Mouse (Mus musculus) midbrain, embryonic 12.5 days (tissue): ENCODE measurements around the gene Megf8. TPM values are rescaled to one million over a fixed set of nuclear protein-coding genes. Genes with fewer than 3 reads are reported as not detected.
A peak's percentile ranks its signal among the peaks of the same experiment; 100 is the strongest.
"Not testable (repeated sequence)": the region's sequence is repeated elsewhere in the genome, so short reads cannot be mapped to it uniquely, and the experiment has no call there.

Experiments used
- ATAC-seq: fragments of 200-750 bp; cut with Nextera tagmentation; 2 replicates; pipeline ENCODE4 v1.8.0; 2017; ENCODE audit warnings: low read depth, moderate TSS enrichment, moderate library complexity; ENCODE audit not compliant: low FRiP score
- H3K27ac ChIP-seq: fragments of 300-500 bp; sonication (generic); replicated peaks from 2 replicates; pipeline ENCODE4 v1.5.1; 2016; ENCODE audit warnings: mild to moderate bottlenecking
- H3K27me3 ChIP-seq: fragments of 300-500 bp; sonication (generic); 2 replicates; pipeline ENCODE4 v1.6.1; 2016; ENCODE audit warnings: mild to moderate bottlenecking
- H3K36me3 ChIP-seq: fragments of 300-500 bp; sonication (generic); 2 replicates; pipeline ENCODE4 v1.6.1; 2016
- H3K4me1 ChIP-seq: fragments of 300-500 bp; sonication (generic); 2 replicates; pipeline ENCODE4 v1.6.1; 2016
- H3K4me2 ChIP-seq: fragments of 300-500 bp; sonication (generic); replicated peaks from 2 replicates; pipeline ENCODE4 v1.6.1; 2016; ENCODE audit warnings: mild to moderate bottlenecking, moderate library complexity
- H3K4me3 ChIP-seq: fragments of 300-500 bp; sonication (generic); 2 replicates; pipeline ENCODE4 v1.5.1; 2016; ENCODE audit warnings: mild to moderate bottlenecking
- H3K9ac ChIP-seq: fragments of 300-500 bp; sonication (generic); replicated peaks from 2 replicates; pipeline ENCODE4 v1.6.1; 2016; ENCODE audit warnings: mild to moderate bottlenecking, moderate library complexity
- H3K9me3 ChIP-seq: fragments of 300-500 bp; sonication (generic); 2 replicates; pipeline ENCODE4 v1.6.1; 2016; ENCODE audit warnings: mild to moderate bottlenecking
- WGBS: fragments of 180-500 bp; shearing (Covaris S2); methylation state at CpG from one replicate; pipeline ENCODE4 v1.1.7; 2016; 5-methylcytosine and 5-hydroxymethylcytosine counted together
- polyA plus RNA-seq: library from polyadenylated mRNA; unstranded; fragments of >200 nt; fragmentation: Nextera tagmentation; extraction: Ambion mirVana; gene quantifications from 2 replicates; pipeline ENCODE4 v1.2.1, GENCODE M21; 2016

The Megf8 gene
- polyA plus RNA-seq, 1 experiment from 2014 or later: 21.3 TPM

- H3K36me3 ChIP-seq: no peaks in the 10 kb centered on the region; the same call in 1 of the 2 replicates
- no peak for ATAC-seq
- 0 out of 2 replicates have a peak overlapping the region, but pooled peaks have one; percentile 85 for H3K4me2 ChIP-seq
- H3K9me3 ChIP-seq: no peaks in the 10 kb centered on the region
- peaks cover 13% of the 10 kb centered on the region; the same call in 1 of the 2 replicates for H3K27me3 ChIP-seq
- 0 out of 2 replicates have a peak overlapping the region, but pooled peaks have one; percentile 75 for H3K9ac ChIP-seq
- H3K4me1 ChIP-seq: peaks cover 35% of the 10 kb centered on the region
- H3K4me3 ChIP-seq: no peak overlapping the region
- WGBS: 83% methylated on average over 8 of the region's 8 CpGs
- H3K27ac ChIP-seq: no peak overlapping the region
Observed at GRCm38 (mm10) chr7:25393451-25394210, 76.7 kb downstream of the Megf8 start.

- peak overlapping the region; percentile 85 for H3K4me2 ChIP-seq
- no peak for ATAC-seq
- peak overlapping the region; percentile 75 for H3K9ac ChIP-seq
- peak overlapping the region; percentile 69 for H3K4me3 ChIP-seq
- H3K9me3 ChIP-seq: no peaks in the 10 kb centered on the region
- no peak overlapping the region for H3K27ac ChIP-seq
- H3K27me3 ChIP-seq: peaks cover 13% of the 10 kb centered on the region; the same call in 1 of the 2 replicates
- 24% methylated on average over 7 of the region's 7 CpGs for WGBS
- no peaks in the 10 kb centered on the region for H3K36me3 ChIP-seq
- H3K4me1 ChIP-seq: peaks cover 35% of the 10 kb centered on the region
Observed at GRCm38 (mm10) chr7:25394754-25395153, 77.8 kb downstream of the Megf8 start.

- Histone ChIP-seq H3K9ac (peak overlapping the region; percentile 75), H3K4me2 (peak overlapping the region; percentile 85), H3K4me1 (peaks cover 30% of the 10 kb centered on the region), H3K27ac (0 out of 2 replicates have a peak overlapping the region, but pooled peaks have one; percentile 16), H3K4me3 (peak overlapping the region; percentile 69), H3K36me3 (no peaks in the 10 kb centered on the region), H3K27me3 (peaks cover 13% of the 10 kb centered on the region; the same call in 1 of the 2 replicates), H3K9me3 (no peaks in the 10 kb centered on the region)
- WGBS: under 1% methylated on average over 22 of the region's 22 CpGs
- peak; percentile 45 for ATAC-seq
Observed at GRCm38 (mm10) chr7:25395186-25395557, 78.2 kb downstream of the Megf8 start.

- 0 out of 2 replicates have a peak overlapping the region, but pooled peaks have one; percentile 16 for H3K27ac ChIP-seq
- H3K9me3 ChIP-seq: no peaks in the 10 kb centered on the region
- H3K4me2 ChIP-seq: peak overlapping the region; percentile 85
- peak; percentile 97 for ATAC-seq
- H3K4me3 ChIP-seq: peak overlapping the region; percentile 69
- no peaks in the 10 kb centered on the region for H3K36me3 ChIP-seq
- peaks cover 13% of the 10 kb centered on the region; the same call in 1 of the 2 replicates for H3K27me3 ChIP-seq
- WGBS: 7% methylated on average over 48 of the region's 52 CpGs
- H3K9ac ChIP-seq: peak overlapping the region; percentile 75
- H3K4me1 ChIP-seq: peaks cover 26% of the 10 kb centered on the region
Observed at GRCm38 (mm10) chr7:25395558-25396521, 78.9 kb downstream of the Megf8 start.

- peak; percentile 1; the same call in 1 of the 2 replicates for ATAC-seq
- peak overlapping the region; percentile 85 for H3K4me2 ChIP-seq
- WGBS: 88% methylated on average over 14 of the region's 14 CpGs
- no peaks in the 10 kb centered on the region for H3K36me3 ChIP-seq
- peaks cover 13% of the 10 kb centered on the region; the same call in 1 of the 2 replicates for H3K27me3 ChIP-seq
- H3K4me1 ChIP-seq: peaks cover 23% of the 10 kb centered on the region
- H3K9ac ChIP-seq: no peak overlapping the region
- no peak overlapping the region for H3K27ac ChIP-seq
- H3K4me3 ChIP-seq: 0 out of 2 replicates have a peak overlapping the region, but pooled peaks have one; percentile 69
- no peaks in the 10 kb centered on the region for H3K9me3 ChIP-seq
Observed at GRCm38 (mm10) chr7:25396621-25397020, 79.7 kb downstream of the Megf8 start.

- Histone ChIP-seq H3K27ac (no peak within 1 kb of the TSS), H3K4me3 (no peak within 1 kb of the TSS), H3K4me2 (no peak within 1 kb of the TSS), H3K36me3 (no peaks in the 10 kb centered on the region), H3K4me1 (peaks cover 19% of the 10 kb centered on the region), H3K9me3 (no peaks in the 10 kb centered on the region), H3K27me3 (peaks cover 9% of the 10 kb centered on the region; the same call in 1 of the 2 replicates), H3K9ac (no peak within 1 kb of the TSS)
- ATAC-seq: no peak
- WGBS: 100% methylated on average over 1 of the region's 1 CpGs
Observed at GRCm38 (mm10) chr7:25398610-25399009, 81.6 kb downstream of the Megf8 start, which contains the start of gene Lipe. Gene Lipe, minus strand, starts transcription at chr7:25398710.

- not testable (repeated sequence) for ATAC-seq, H3K4me3 ChIP-seq
Observed at GRCm38 (mm10) chr7:25399028-25399427, 82.1 kb downstream of the Megf8 start.

GRCm38 (mm10) chr7:25401551-25401950 lies 84.6 kb downstream of the Megf8 start:
- Histone ChIP-seq H3K27me3 (0 out of 2 replicates have a peak, but pooled peaks cover 2% of the 10 kb centered on the region), H3K4me1 (peaks cover under 1% of the 10 kb centered on the region; the same call in 1 of the 2 replicates), H3K36me3 (no peaks in the 10 kb centered on the region), H3K27ac (no peak overlapping the region), H3K9ac (no peak overlapping the region), H3K4me3 (no peak overlapping the region), H3K4me2 (no peak overlapping the region), H3K9me3 (no peaks in the 10 kb centered on the region)
- no peak for ATAC-seq
- WGBS: 64% methylated on average over 2 of the region's 2 CpGs

More at GRCm38 (mm10) chr7:25399028-25399427, 82.1 kb downstream of the Megf8 start:
- not testable (repeated sequence) for H3K27me3 ChIP-seq, H3K4me2 ChIP-seq, H3K9ac ChIP-seq, H3K36me3 ChIP-seq, H3K27ac ChIP-seq, H3K9me3 ChIP-seq
- peaks cover 15% of the 10 kb centered on the region for H3K4me1 ChIP-seq

- no peak overlapping the region for H3K27ac ChIP-seq
- no peaks in the 10 kb centered on the region for H3K27me3 ChIP-seq
- no peak overlapping the region for H3K4me2 ChIP-seq
- no peak overlapping the region for H3K4me3 ChIP-seq
- no peaks in the 10 kb centered on the region; the same call in 1 of the 2 replicates for H3K4me1 ChIP-seq
- no peak for ATAC-seq
- no peak overlapping the region for H3K9ac ChIP-seq
- no peaks in the 10 kb centered on the region for H3K36me3 ChIP-seq
- H3K9me3 ChIP-seq: no peaks in the 10 kb centered on the region
- 19% methylated on average over 5 of the region's 5 CpGs for WGBS
Observed at GRCm38 (mm10) chr7:25401986-25402385, 85.0 kb downstream of the Megf8 start.

- Histone ChIP-seq H3K9ac (no peak overlapping the region), H3K4me2 (no peak overlapping the region), H3K4me3 (no peak overlapping the region), H3K4me1 (no peaks in the 10 kb centered on the region; the same call in 1 of the 2 replicates), H3K27me3 (no peaks in the 10 kb centered on the region), H3K36me3 (no peaks in the 10 kb centered on the region), H3K27ac (no peak overlapping the region), H3K9me3 (no peaks in the 10 kb centered on the region)
- WGBS: 3% methylated on average over 2 of the region's 2 CpGs
- ATAC-seq: no peak
Observed at GRCm38 (mm10) chr7:25402671-25403101, 85.7 kb downstream of the Megf8 start.

GRCm38 (mm10) chr7:25406468-25406867 lies 89.5 kb downstream of the Megf8 start:
- ATAC-seq: no peak
- no peak overlapping the region for H3K27ac ChIP-seq
- no peaks in the 10 kb centered on the region for H3K36me3 ChIP-seq
- WGBS: 88% methylated on average over 7 of the region's 7 CpGs
- H3K4me1 ChIP-seq: no peaks in the 10 kb centered on the region; the same call in 1 of the 2 replicates
- no peaks in the 10 kb centered on the region for H3K9me3 ChIP-seq
- no peak overlapping the region for H3K4me2 ChIP-seq
- no peak overlapping the region for H3K9ac ChIP-seq
- H3K27me3 ChIP-seq: no peaks in the 10 kb centered on the region
- no peak overlapping the region for H3K4me3 ChIP-seq
